Mouse (Mus musculus): ENCODE measurements around the gene Mybbp1a. TPM values are rescaled to one million over a fixed set of nuclear protein-coding genes. Genes with fewer than 3 reads are reported as not detected.
A peak's percentile ranks its signal among the peaks of the same experiment; 100 is the strongest.
"Not testable (repeated sequence)": the region's sequence is repeated elsewhere in the genome, so short reads cannot be mapped to it uniquely, and the experiment has no call there.

Mybbp1a gene
- total RNA-seq, 2 experiments from 2014 or later, result 53.3 to 53.6 TPM

- no peak for DNase-seq (ENCODE audit: low spot score in 2 of 2)
These were observed 2.7 kb upstream of the Mybbp1a start for GRCm38 (mm10) chr11:72438411-72438810.

DNA sequence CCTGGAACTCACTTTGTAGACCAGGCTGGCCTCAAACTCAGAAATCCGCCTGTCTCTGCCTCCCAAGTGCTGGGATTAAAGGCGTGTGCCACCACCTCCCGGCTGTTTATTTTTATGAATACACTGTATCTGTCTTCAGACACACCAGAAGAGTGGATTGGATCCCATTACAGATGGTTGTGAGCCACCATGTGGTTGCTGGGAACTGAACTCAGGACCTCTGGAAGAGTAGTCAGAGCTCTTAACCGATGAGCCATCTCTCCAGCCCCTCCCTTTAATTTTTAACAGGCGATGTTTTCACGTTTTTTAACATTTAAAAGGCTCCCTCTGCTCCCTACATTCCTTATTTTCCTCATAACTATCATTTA is 574 bp upstream of the Mybbp1a start:
- not testable (repeated sequence) for DNase-seq (ENCODE audit: low spot score in 2 of 2)

DNA sequence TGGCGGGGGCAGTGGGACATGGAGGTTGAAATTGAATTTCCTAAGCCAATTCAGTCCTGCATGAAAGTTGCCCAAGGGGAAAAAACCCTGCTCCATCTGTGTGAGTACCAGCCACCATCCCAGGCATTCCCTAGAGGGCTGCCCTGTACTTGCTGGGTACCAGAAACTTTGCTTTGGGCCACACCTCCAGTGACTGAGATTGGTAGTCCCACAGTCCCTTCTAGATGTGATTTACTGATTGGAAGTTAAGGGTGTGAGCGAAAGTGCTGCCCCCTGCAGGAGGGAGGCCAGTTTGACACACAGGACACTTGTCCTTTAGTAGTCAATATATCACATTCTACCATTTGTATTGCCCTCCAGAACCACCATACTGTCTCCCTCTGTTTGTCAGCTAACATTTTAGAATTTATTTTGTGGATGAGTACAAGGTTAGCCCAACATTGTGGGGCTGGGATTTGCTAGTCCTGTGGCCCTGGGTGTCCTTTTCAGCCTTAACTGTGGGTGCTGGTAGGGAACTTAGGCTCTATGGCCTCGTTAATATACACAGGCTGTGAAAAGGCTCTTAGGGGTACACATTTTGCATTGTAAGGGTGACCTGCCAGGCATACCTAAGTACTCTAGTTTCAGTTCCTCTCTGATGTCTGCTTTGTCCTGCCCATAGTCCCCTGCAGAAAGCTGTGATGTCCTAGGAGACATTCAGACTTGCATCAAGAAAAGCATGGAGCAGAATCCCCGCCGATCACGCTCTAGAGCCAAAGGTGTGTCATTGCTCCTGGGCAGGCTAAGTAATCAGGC is 5.4 kb downstream of the Mybbp1a start:
- no peak for DNase-seq (ENCODE audit: low spot score in 2 of 2)

DNA sequence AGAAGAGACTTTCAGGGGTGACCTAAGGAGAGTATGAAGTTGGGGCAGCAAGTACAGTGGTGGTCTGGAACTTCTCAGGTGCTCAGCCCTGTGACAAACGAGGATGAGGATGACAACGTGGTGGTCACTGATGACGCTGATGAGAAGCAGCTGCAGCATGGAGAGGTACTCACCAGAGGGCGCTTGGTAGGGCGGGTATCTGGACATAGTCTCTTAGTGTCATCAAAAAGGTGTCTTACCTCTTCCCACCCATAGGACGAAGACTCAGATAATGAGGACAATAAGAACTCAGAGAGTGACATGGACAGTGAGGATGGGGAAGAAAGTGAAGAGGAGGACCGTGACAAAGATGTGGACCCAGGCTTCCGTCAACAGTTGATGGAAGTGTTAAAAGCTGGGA is 6.3 kb downstream of the Mybbp1a start:
- DNase-seq (ENCODE audit: low spot score in 2 of 2), result no peak

DNA sequence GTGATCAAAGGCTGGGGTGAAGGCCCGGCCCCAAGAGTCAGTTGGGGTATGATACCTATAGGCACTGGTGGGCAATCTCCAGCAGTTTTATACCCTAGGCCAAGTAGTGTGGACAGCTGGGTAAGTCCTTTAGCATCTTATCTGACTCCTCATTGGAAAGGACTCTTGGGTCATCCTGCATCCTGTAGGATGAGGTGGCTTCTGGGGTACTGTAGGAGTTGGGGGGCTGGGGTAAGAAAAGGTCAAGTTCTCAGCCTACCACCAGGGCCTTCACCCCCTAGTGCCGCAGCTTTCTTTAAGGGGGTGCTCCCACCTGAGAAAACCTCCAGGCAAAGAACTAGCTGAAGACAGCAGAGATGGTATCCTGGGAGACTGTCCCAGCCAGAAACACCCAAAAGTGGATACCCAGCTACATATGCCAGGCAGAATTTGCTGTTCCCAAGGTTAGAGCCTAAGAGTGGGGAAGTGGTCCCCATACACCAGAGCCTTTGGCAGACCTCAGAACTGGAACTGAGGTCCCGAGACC is 11.0 kb downstream of the Mybbp1a start:
- no peak for DNase-seq (ENCODE audit: low spot score in 2 of 2)

DNA sequence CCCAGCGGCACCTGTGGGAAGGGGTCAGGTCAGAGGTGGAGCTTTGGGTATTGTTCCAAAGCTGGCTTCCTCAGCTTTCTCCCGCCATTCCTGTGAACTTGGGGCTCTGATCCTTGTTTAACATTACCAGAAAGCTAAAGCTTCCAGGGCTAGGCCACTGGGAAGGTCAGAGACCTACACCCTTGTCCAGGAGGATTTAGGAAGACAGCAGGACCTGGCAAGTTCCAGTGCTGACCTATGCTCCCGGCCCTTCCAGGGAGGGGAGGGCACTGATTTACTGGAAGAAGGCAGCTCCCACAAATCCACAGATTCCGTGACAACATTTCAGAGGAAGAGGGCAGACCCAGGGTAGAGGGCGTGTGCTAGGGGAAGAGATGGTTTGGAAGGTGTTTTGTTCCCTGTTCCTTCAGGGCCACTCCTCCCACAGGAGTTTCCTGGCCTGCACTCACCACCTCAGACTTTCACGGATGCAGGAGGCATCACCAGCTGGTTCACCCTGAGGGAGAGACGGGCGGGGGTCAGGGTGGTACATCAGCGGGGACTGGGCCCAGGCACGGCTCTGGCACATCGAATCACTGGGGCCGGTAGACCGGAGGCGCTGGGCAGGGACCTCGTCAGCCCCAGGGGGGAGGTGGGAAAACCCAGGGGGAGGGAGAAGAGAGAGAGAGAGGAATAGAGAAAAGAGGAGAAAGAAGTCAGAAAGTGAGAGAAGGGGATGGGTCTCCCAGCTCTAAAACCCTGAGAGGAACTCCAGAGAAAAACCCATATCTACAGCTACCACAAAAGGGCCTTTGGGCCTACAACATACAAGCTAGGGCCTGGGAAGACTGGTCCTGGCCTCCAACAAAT is 12.2 kb downstream of the Mybbp1a start:
- DNase-seq (ENCODE audit: low spot score in 2 of 2), result no peak

DNA sequence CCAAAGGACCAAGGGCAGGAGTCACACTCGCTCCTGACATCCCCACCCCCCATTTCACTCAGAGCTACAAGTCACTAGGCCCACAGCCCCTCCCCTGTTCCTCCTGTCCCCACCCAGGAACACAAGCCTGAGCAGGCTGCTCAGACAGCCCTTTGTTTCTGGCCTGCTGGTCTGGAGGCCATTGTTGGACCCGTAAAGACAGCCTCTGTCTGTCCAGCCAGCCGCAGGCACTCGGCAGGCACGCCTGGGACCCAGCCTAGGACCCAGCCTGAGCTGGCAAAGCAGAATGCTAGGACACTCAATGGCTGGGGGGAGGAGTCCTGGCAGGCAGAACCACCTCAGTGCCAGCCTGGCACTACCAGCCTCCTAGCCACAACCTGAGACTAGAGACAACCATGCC is 14.5 kb downstream of the Mybbp1a start:
- DNase-seq (ENCODE audit: low spot score in 2 of 2), result peak; percentile 44 to 47

DNA sequence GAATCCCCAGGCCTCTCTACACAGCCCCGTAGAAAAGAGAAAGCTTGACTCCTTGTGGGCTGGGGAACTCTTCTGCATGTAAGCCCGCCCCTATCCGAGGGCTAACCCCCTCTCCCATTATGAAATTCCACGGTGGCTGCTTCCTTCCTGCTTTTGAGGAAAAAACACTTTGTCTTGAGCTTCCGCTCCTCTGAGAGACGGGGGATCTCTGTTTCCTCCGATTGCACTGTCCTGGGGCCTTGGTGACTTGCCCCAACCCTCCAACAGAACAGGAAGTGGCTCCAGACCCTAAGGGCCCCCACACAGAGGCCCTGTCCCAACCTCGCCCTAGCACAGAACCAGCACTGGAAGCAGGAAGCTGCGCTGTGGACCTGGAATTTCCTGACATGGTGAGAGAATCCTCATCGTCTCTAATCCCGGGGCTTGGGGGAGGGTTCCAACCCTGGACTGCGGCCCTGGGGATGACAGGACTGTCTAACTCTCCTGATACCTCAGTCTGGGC is 16.9 kb downstream of the Mybbp1a start:
- DNase-seq (ENCODE audit: low spot score in 2 of 2), result no peak

DNA sequence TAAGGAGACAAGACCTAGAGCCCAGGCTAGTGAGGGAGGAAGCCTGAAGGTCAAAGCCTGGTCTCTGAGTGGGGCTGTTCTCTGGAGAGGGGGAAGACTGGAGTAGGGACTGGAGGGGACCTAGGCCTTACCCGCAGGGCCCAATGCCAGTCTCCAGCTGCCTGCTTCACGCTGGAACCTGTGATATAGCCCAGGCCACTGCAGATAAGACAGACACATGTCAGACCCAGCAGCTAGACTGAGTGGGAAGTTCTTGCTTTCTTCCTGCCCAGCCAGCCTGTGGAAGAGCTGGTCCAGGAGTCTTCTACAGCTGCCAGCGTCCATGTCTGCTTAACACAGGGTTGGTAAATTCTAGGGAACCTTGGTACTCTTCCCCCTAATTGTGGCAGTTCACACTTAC is 17.3 kb downstream of the Mybbp1a start:
- DNase-seq (ENCODE audit: low spot score in 2 of 2), result no peak

GRCm38 (mm10) chr11:72461500-72461981 is 20.4 kb downstream of the Mybbp1a start:
- no peak for DNase-seq (ENCODE audit: low spot score in 2 of 2)

GRCm38 (mm10) chr11:72464821-72465220 is 23.7 kb downstream of the Mybbp1a start:
- DNase-seq (ENCODE audit: low spot score in 2 of 2), result no peak

GRCm38 (mm10) chr11:72465978-72466693 is 25.0 kb downstream of the Mybbp1a start:
- no peak for DNase-seq (ENCODE audit: low spot score in 2 of 2)

- DNase-seq (ENCODE audit: low spot score in 2 of 2), result no peak
These were observed 25.7 kb downstream of the Mybbp1a start for GRCm38 (mm10) chr11:72466694-72467507.

GRCm38 (mm10) chr11:72468525-72468924 is 27.4 kb downstream of the Mybbp1a start:
- no peak for DNase-seq (ENCODE audit: low spot score in 2 of 2)

GRCm38 (mm10) chr11:72469217-72469616 is 28.1 kb downstream of the Mybbp1a start:
- peak; percentile 39 to 45 for DNase-seq (ENCODE audit: low spot score in 2 of 2)

DNA sequence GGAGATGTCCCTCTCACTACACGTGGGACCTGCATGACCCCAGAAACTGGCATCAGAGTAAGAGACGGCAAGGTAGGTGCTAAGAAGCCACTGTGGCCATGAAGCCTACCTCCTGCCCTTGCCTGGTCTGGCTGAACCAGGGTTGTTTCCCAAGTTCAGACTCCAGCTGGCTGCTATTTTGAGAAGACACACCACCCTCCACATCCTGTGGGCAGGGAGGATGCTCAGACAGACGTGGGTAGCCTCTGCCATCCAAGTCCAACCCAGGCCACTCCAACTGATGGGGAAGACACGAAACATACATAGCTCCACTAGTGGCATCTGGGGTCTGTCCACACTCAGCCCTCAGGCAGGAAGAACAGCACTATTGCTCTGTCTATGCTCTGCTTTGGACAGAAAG is 28.8 kb downstream of the Mybbp1a start:
- DNase-seq (ENCODE audit: low spot score in 2 of 2), result no peak

DNA sequence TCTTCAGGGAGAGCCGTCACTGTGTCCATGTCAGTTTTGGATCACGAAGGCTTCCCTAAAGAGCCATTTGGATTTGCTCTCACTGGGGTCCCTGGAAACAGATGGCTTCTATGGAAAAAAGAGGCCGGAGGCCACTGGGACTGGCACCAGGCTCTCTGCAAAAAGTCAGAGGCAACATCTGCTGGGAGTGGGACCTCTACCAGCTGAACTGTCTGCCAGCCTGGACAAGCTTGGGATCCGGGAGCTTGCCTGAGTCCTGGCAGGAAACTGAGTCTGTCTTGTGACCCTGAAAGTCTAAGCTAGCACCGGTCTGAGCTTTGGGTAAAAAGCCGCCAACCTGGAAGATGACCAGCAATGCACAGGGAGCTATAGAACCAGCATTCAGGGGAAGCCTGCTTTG is 30.2 kb downstream of the Mybbp1a start:
- no peak for DNase-seq (ENCODE audit: low spot score in 2 of 2)

DNA sequence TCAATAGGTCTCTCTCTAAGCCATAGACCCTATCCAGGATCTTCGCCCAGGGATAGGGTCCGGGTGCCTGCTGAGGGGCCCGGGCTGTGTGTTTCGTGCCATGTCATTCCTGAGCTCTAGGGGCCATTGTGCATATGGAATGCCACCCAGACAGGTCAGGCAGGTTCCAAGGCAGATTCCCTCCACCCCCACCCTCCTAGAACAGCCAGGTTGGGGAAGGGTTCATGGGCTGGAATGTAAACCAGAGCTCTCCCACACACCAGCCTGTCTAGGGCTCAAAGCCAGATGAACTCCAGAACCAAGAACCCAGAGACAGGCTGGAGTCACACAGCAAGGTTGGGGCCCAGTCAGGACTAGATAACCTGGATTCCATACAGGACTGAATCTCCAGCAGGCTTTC is 32.4 kb downstream of the Mybbp1a start:
- no peak for DNase-seq (ENCODE audit: low spot score in 2 of 2)

- DNase-seq (ENCODE audit: low spot score in 2 of 2), result no peak
These were observed 33.8 kb downstream of the Mybbp1a start for GRCm38 (mm10) chr11:72474926-72475325.

GRCm38 (mm10) chr11:72475408-72475807 is 34.3 kb downstream of the Mybbp1a start:
- DNase-seq (ENCODE audit: low spot score in 2 of 2), result no peak

Data from left cerebral cortex, adult 18-20 months (tissue).